Mouse (Mus musculus) cortical plate, adult 2 months (tissue): ENCODE results near the gene Psmd4. TPM values are rescaled to one million over a fixed set of nuclear protein-coding genes. Genes with fewer than 3 reads are reported as not detected.
"Not testable (repeated sequence)": the region's sequence is repeated elsewhere in the genome, so short reads cannot be mapped to it uniquely, and the experiment has no call there.

Experiments
- H3K27ac ChIP-seq: fragments of 200-500 bp; 2 replicates; pipeline ENCODE4 v1.5.1; 2012; ENCODE audit warnings: low read length, control low read depth, inconsistent platforms; ENCODE audit not compliant: insufficient read depth
- H3K4me1 ChIP-seq: fragments of 200-500 bp; 2 replicates; pipeline ENCODE4 v1.6.1; 2011; ENCODE audit warnings: low read length; ENCODE audit not compliant: control insufficient read depth, insufficient read depth
- H3K4me3 ChIP-seq: fragments of 200-500 bp; 2 replicates; pipeline ENCODE4 v1.5.1; 2011; ENCODE audit warnings: mild to moderate bottlenecking, low read length, control low read depth; ENCODE audit not compliant: insufficient read depth
- CTCF ChIP-seq: fragments of 200-500 bp; IDR thresholded peaks from 2 replicates; pipeline ENCODE4 v1.5.1; 2011; ENCODE audit warnings: mild to moderate bottlenecking, control low read depth, low read length; ENCODE audit not compliant: insufficient read depth; ENCODE audit errors: extremely low read depth
- POLR2A ChIP-seq: fragments of 200-500 bp; IDR thresholded peaks from 2 replicates; pipeline ENCODE4 v1.6.1; 2011; ENCODE audit warnings: mild to moderate bottlenecking, low read length, control low read depth; ENCODE audit not compliant: insufficient read depth; ENCODE audit errors: extremely low read depth
- polyA plus RNA-seq: library from polyadenylated mRNA; depleted of rRNA; stranded (reverse); fragments of >200 nt; gene quantifications from 2 replicates; pipeline ENCODE4 v1.2.3, GENCODE M21; 2012

The Psmd4 gene
- polyA plus RNA-seq, 1 experiment = 203 TPM

- Histone ChIP-seq H3K27ac (no peak overlapping the region), H3K4me1 (peaks cover 4% of the 10 kb centered on the region), H3K4me3 (no peak overlapping the region)
- TF ChIP-seq POLR2A (no peak), CTCF (no peak)
Measured at GRCm38 (mm10) chr3:95028603-95029002, 13.8 kb downstream of the Psmd4 start.

- no peak overlapping the region for H3K27ac ChIP-seq
- TF ChIP-seq CTCF (no peak), POLR2A (peak; percentile 14; the same call in 1 of the 2 replicates)
- no peak overlapping the region for H3K4me3 ChIP-seq
- H3K4me1 ChIP-seq = peaks cover 4% of the 10 kb centered on the region
Measured at GRCm38 (mm10) chr3:95027701-95028100, 14.7 kb downstream of the Psmd4 start.

- no peak overlapping the region for H3K27ac ChIP-seq
- peaks cover 4% of the 10 kb centered on the region for H3K4me1 ChIP-seq
- H3K4me3 ChIP-seq = no peak overlapping the region
- no peak for TF ChIP-seq POLR2A
Measured at GRCm38 (mm10) chr3:95027057-95027645, 15.3 kb downstream of the Psmd4 start.

GRCm38 (mm10) chr3:95025202-95025601 is 17.2 kb downstream of the Psmd4 start:
- peaks cover 4% of the 10 kb centered on the region for H3K4me1 ChIP-seq
- no peak for TF ChIP-seq POLR2A
- TF ChIP-seq CTCF = no peak
- no peak overlapping the region for H3K4me3 ChIP-seq
- H3K27ac ChIP-seq = no peak overlapping the region

- Histone ChIP-seq H3K4me1 (peaks cover 4% of the 10 kb centered on the region), H3K4me3 (no peak overlapping the region), H3K27ac (no peak overlapping the region)
- TF ChIP-seq POLR2A = no peak
Measured at GRCm38 (mm10) chr3:95024551-95024950, 17.9 kb downstream of the Psmd4 start.

GRCm38 (mm10) chr3:95020956-95021355 is 21.5 kb downstream of the Psmd4 start:
- H3K4me3 ChIP-seq, H3K4me1 ChIP-seq, H3K27ac ChIP-seq: not testable (repeated sequence)

- Histone ChIP-seq H3K27ac (no peak overlapping the region), H3K4me1 (peaks cover 2% of the 10 kb centered on the region; the same call in 1 of the 2 replicates), H3K4me3 (no peak overlapping the region)
- TF ChIP-seq POLR2A (no peak), CTCF (no peak)
Measured at GRCm38 (mm10) chr3:95018741-95019140, 23.7 kb downstream of the Psmd4 start.

- H3K27ac ChIP-seq = no peak overlapping the region
- H3K4me3 ChIP-seq = peak overlapping the region; percentile 71
- TF ChIP-seq POLR2A = no peak
- TF ChIP-seq CTCF = no peak
- H3K4me1 ChIP-seq = peaks cover 2% of the 10 kb centered on the region; the same call in 1 of the 2 replicates
Measured at GRCm38 (mm10) chr3:95016532-95017056, 25.8 kb downstream of the Psmd4 start.

- peak overlapping the region; percentile 71 for H3K4me3 ChIP-seq
- TF ChIP-seq CTCF = no peak
- TF ChIP-seq POLR2A = 0 out of 2 replicates have a peak, but pooled peaks have one; percentile 42
- H3K4me1 ChIP-seq = peaks cover 2% of the 10 kb centered on the region; the same call in 1 of the 2 replicates
- H3K27ac ChIP-seq = peak overlapping the region; percentile 64
Measured at GRCm38 (mm10) chr3:95015891-95016531, 26.4 kb downstream of the Psmd4 start.

- Histone ChIP-seq H3K27ac (peak within 1 kb of the TSS; percentile 64), H3K4me3 (peak within 1 kb of the TSS; percentile 71), H3K4me1 (peaks cover 2% of the 10 kb centered on the region; the same call in 1 of the 2 replicates)
- TF ChIP-seq POLR2A (peak; percentile 95), CTCF (no peak)
Measured at GRCm38 (mm10) chr3:95015337-95015872, 27.0 kb downstream of the Psmd4 start, which contains the start of gene Zfp687. Gene Zfp687, minus strand, starts transcription at chr3:95015448.
